Mouse (Mus musculus) ES-Bruce4 (cell line): Measurements from ENCODE around the gene Cd84.

ENCODE experiments used
- CTCF ChIP-seq: IDR thresholded peaks from one replicate; pipeline ENCODE4 v1.8.1; 2011; ENCODE audit warnings: low read depth, low read length
- POLR2A ChIP-seq: IDR thresholded peaks from one replicate; pipeline ENCODE4 v1.8.1; 2011; ENCODE audit warnings: low read length; ENCODE audit not compliant: insufficient read depth

GRCm38 (mm10) chr1:171848757-171849156 is 9.3 kb downstream of the Cd84 start:
- TF ChIP-seq CTCF, result no peak
- TF ChIP-seq POLR2A, result no peak
